Mouse (Mus musculus) mesoderm, embryonic 11.5 days (tissue): ENCODE results near the gene Madd.

Experiments
- DNase-seq: peaks from one replicate; pipeline ENCODE4 v3.0.0-alpha.2; 2012; ENCODE audit warnings: low read depth, low spot score

Gene Madd

GRCm38 (mm10) chr2:91175490-91175889 lies 8.1 kb downstream of the Madd start:
- no peak for DNase-seq

- no peak for DNase-seq
These were observed 13.9 kb downstream of the Madd start for GRCm38 (mm10) chr2:91169587-91170322.

GRCm38 (mm10) chr2:91167629-91168028 lies 16.0 kb downstream of the Madd start:
- DNase-seq, result no peak

- no peak for DNase-seq
These were observed 18.6 kb downstream of the Madd start for GRCm38 (mm10) chr2:91164991-91165390.

- DNase-seq, result no peak
These were observed 20.1 kb downstream of the Madd start for GRCm38 (mm10) chr2:91163532-91163931.

GRCm38 (mm10) chr2:91162952-91163351 lies 20.7 kb downstream of the Madd start:
- DNase-seq, result no peak

GRCm38 (mm10) chr2:91160591-91160990 lies 23.0 kb downstream of the Madd start:
- no peak for DNase-seq

GRCm38 (mm10) chr2:91157002-91157752 lies 26.5 kb downstream of the Madd start:
- DNase-seq, result no peak

- DNase-seq, result no peak
These were observed 29.5 kb downstream of the Madd start for GRCm38 (mm10) chr2:91154091-91154490.

GRCm38 (mm10) chr2:91152885-91153377 lies 30.7 kb downstream of the Madd start:
- DNase-seq, result no peak

- no peak for DNase-seq
These were observed 32.3 kb downstream of the Madd start for GRCm38 (mm10) chr2:91151331-91151730.

- no peak for DNase-seq
These were observed 35.5 kb downstream of the Madd start for GRCm38 (mm10) chr2:91148101-91148500.

GRCm38 (mm10) chr2:91143401-91143800 lies 40.2 kb downstream of the Madd start:
- no peak for DNase-seq

GRCm38 (mm10) chr2:91142920-91143319 lies 40.7 kb downstream of the Madd start:
- no peak for DNase-seq

GRCm38 (mm10) chr2:91139764-91140163 lies 43.9 kb downstream of the Madd start:
- DNase-seq, result no peak

- DNase-seq, result no peak
These were observed 44.3 kb downstream of the Madd start for GRCm38 (mm10) chr2:91139311-91139710.

GRCm38 (mm10) chr2:91137481-91137880 lies 46.2 kb downstream of the Madd start:
- DNase-seq, result no peak

GRCm38 (mm10) chr2:91136513-91137412 lies 46.9 kb downstream of the Madd start:
- no peak for DNase-seq

GRCm38 (mm10) chr2:91132035-91132434 lies 51.6 kb downstream of the Madd start:
- DNase-seq, result no peak

GRCm38 (mm10) chr2:91131251-91131650 lies 52.4 kb downstream of the Madd start:
- no peak for DNase-seq

GRCm38 (mm10) chr2:91130126-91130525 lies 53.5 kb downstream of the Madd start:
- no peak for DNase-seq

GRCm38 (mm10) chr2:91128761-91129160 lies 54.9 kb downstream of the Madd start:
- DNase-seq, result no peak
